Mouse (Mus musculus) testis, adult 2 months (tissue): ENCODE data around the gene Apela. TPM values are rescaled to one million over a fixed set of nuclear protein-coding genes. Genes with fewer than 3 reads are reported as not detected.

ENCODE experiments used
- H3K27ac ChIP-seq: fragments of 200-500 bp; 2 replicates; pipeline ENCODE4 v1.5.1; 2012; ENCODE audit warnings: low read depth, low read length; ENCODE audit not compliant: control insufficient read depth, insufficient read depth
- H3K27me3 ChIP-seq: fragments of 200-500 bp; 2 replicates; pipeline ENCODE4 v1.6.1; 2012; ENCODE audit warnings: mild to moderate bottlenecking, low read length, moderate library complexity; ENCODE audit not compliant: control insufficient read depth, insufficient read depth
- H3K36me3 ChIP-seq: fragments of 200-500 bp; 2 replicates; pipeline ENCODE4 v1.6.1; 2012; ENCODE audit warnings: mild to moderate bottlenecking, low read length; ENCODE audit not compliant: control insufficient read depth, insufficient read depth
- H3K4me1 ChIP-seq: fragments of 200-500 bp; 2 replicates; pipeline ENCODE4 v1.6.1; 2012; ENCODE audit warnings: low read length; ENCODE audit not compliant: control insufficient read depth, insufficient read depth
- H3K4me3 ChIP-seq: fragments of 200-500 bp; 2 replicates; pipeline ENCODE4 v1.5.1; 2012; ENCODE audit warnings: low read depth, mild to moderate bottlenecking, low read length, moderate library complexity, mixed read lengths; ENCODE audit not compliant: control insufficient read depth
- CTCF ChIP-seq: fragments of 200-500 bp; IDR thresholded peaks from 2 replicates; pipeline ENCODE4 v1.5.1; 2012; ENCODE audit warnings: low read depth, mild to moderate bottlenecking, inconsistent platforms, low read length, moderate library complexity; ENCODE audit not compliant: control insufficient read depth, insufficient read depth, insufficient replicate concordance
- POLR2A ChIP-seq: fragments of 200-500 bp; IDR thresholded peaks from 2 replicates; pipeline ENCODE4 v1.6.1; 2012; ENCODE audit warnings: low read depth, mild to moderate bottlenecking, inconsistent platforms, low read length, moderate library complexity; ENCODE audit not compliant: control insufficient read depth
- polyA plus RNA-seq: library from polyadenylated mRNA; depleted of rRNA; stranded (reverse); fragments of >200 nt; gene quantifications from 2 replicates; pipeline ENCODE4 v1.2.3, GENCODE M21; 2012

Apela gene
- polyA plus RNA-seq, 1 experiment: not detected

GRCm38 (mm10) chr8:65067031-65067430 is 29.9 kb upstream of the Apela start:
- H3K4me3 ChIP-seq: no peak overlapping the region
- no peaks in the 10 kb centered on the region for H3K4me1 ChIP-seq
- no peaks in the 10 kb centered on the region for H3K27me3 ChIP-seq
- H3K27ac ChIP-seq: no peak overlapping the region
- no peak for TF ChIP-seq CTCF
- TF ChIP-seq POLR2A: no peak
- no peaks in the 10 kb centered on the region for H3K36me3 ChIP-seq

GRCm38 (mm10) chr8:65065622-65066021 is 28.5 kb upstream of the Apela start:
- TF ChIP-seq CTCF: no peak
- Histone ChIP-seq H3K4me1 (no peaks in the 10 kb centered on the region), H3K36me3 (no peaks in the 10 kb centered on the region), H3K4me3 (no peak overlapping the region), H3K27me3 (no peaks in the 10 kb centered on the region), H3K27ac (no peak overlapping the region)

- Histone ChIP-seq H3K4me3 (no peak overlapping the region), H3K4me1 (no peaks in the 10 kb centered on the region), H3K36me3 (no peaks in the 10 kb centered on the region), H3K27me3 (no peaks in the 10 kb centered on the region), H3K27ac (no peak overlapping the region)
- TF ChIP-seq POLR2A: no peak
- TF ChIP-seq CTCF: no peak
Measured at GRCm38 (mm10) chr8:65064071-65064470, 26.9 kb upstream of the Apela start.

- TF ChIP-seq CTCF (no peak), POLR2A (no peak)
- Histone ChIP-seq H3K27me3 (no peaks in the 10 kb centered on the region), H3K36me3 (no peaks in the 10 kb centered on the region), H3K4me1 (no peaks in the 10 kb centered on the region), H3K27ac (no peak overlapping the region), H3K4me3 (no peak overlapping the region)
Measured at GRCm38 (mm10) chr8:65062195-65062594, 25.1 kb upstream of the Apela start.

- Histone ChIP-seq H3K4me3 (no peak overlapping the region), H3K27ac (no peak overlapping the region), H3K27me3 (no peaks in the 10 kb centered on the region), H3K36me3 (no peaks in the 10 kb centered on the region), H3K4me1 (no peaks in the 10 kb centered on the region)
- TF ChIP-seq POLR2A (no peak), CTCF (no peak)
Measured at GRCm38 (mm10) chr8:65056722-65057121, 19.6 kb upstream of the Apela start.

- no peaks in the 10 kb centered on the region for H3K27me3 ChIP-seq
- no peak overlapping the region for H3K27ac ChIP-seq
- no peaks in the 10 kb centered on the region for H3K4me1 ChIP-seq
- H3K4me3 ChIP-seq: no peak overlapping the region
- TF ChIP-seq CTCF (no peak), POLR2A (no peak)
- no peaks in the 10 kb centered on the region for H3K36me3 ChIP-seq
Measured at GRCm38 (mm10) chr8:65053968-65054367, 16.8 kb upstream of the Apela start.

GRCm38 (mm10) chr8:65053554-65053953 is 16.4 kb upstream of the Apela start:
- Histone ChIP-seq H3K36me3 (no peaks in the 10 kb centered on the region), H3K4me1 (no peaks in the 10 kb centered on the region), H3K4me3 (no peak overlapping the region), H3K27me3 (no peaks in the 10 kb centered on the region), H3K27ac (no peak overlapping the region)
- TF ChIP-seq POLR2A: no peak
- no peak for TF ChIP-seq CTCF

- H3K4me3 ChIP-seq: no peak overlapping the region
- no peaks in the 10 kb centered on the region for H3K27me3 ChIP-seq
- no peaks in the 10 kb centered on the region; the same call in 1 of the 2 replicates for H3K4me1 ChIP-seq
- H3K36me3 ChIP-seq: no peaks in the 10 kb centered on the region
- no peak for TF ChIP-seq CTCF
- no peak for TF ChIP-seq POLR2A
- H3K27ac ChIP-seq: no peak overlapping the region
Measured at GRCm38 (mm10) chr8:65047801-65048200, 10.7 kb upstream of the Apela start.
